Mouse (Mus musculus): Measurements from ENCODE around the gene Olfr320. TPM values are rescaled to one million over a fixed set of nuclear protein-coding genes. Genes with fewer than 3 reads are reported as not detected.

The Olfr320 gene
- total RNA-seq (2014; rRNA removed) (not detected in 2 replicates), polyA plus RNA-seq (2015; fragmentation: Nextera tagmentation; extraction: Ambion mirVana) (not detected in 2 replicates)

- Histone ChIP-seq H3K9me3 (ENCODE audit: low read length) (no peaks in the 10 kb centered on the region), H3K9ac (replicated peaks; ENCODE audit: low read length, poor library complexity, severe bottlenecking) (no peak within 1 kb of the TSS), H3K27me3 (ENCODE audit: insufficient read depth, low read length) (no peaks in the 10 kb centered on the region), H3K4me2 (ENCODE audit: low read depth, low read length, poor library complexity, severe bottlenecking) (no peak within 1 kb of the TSS), H3K27ac (ENCODE audit: low read depth, low read length) (no peak within 1 kb of the TSS), H3K4me3 (ENCODE audit: low read depth, low read length) (no peak within 1 kb of the TSS), H3K4me1 (ENCODE audit: insufficient read depth, low read length) (no peaks in the 10 kb centered on the region), H3K36me3 (ENCODE audit: insufficient read depth, low read length) (no peaks in the 10 kb centered on the region)
- TF ChIP-seq CTCF (IDR thresholded peaks at IDR 0.05): no peak
- WGBS: 93% methylated on average over 1 of the region's 1 CpGs
- ATAC-seq (ENCODE audit: low FRiP score) (no peak), DNase-seq (ENCODE audit: low spot score) (no peak)
Measured at GRCm38 (mm10) chr11:58680799-58681198, at the start of gene Olfr320. Olfr320 (plus strand) TSS chr11:58681099.

GRCm38 (mm10) chr11:58634878-58635277, 46.0 kb upstream of the Olfr320 start:
- Histone ChIP-seq H3K4me2 (ENCODE audit: low read depth, low read length, poor library complexity, severe bottlenecking) (no peak overlapping the region), H3K4me3 (ENCODE audit: low read depth, low read length) (no peak overlapping the region), H3K9me3 (ENCODE audit: low read length) (no peaks in the 10 kb centered on the region), H3K27ac (ENCODE audit: low read depth, low read length) (no peak overlapping the region), H3K9ac (replicated peaks; ENCODE audit: low read length, poor library complexity, severe bottlenecking) (no peak overlapping the region), H3K27me3 (ENCODE audit: insufficient read depth, low read length) (no peaks in the 10 kb centered on the region), H3K36me3 (ENCODE audit: insufficient read depth, low read length) (no peaks in the 10 kb centered on the region), H3K4me1 (ENCODE audit: insufficient read depth, low read length) (no peaks in the 10 kb centered on the region)
- ATAC-seq (ENCODE audit: low FRiP score) (no peak), DNase-seq (ENCODE audit: low spot score) (no peak)
- 62% methylated on average over 4 of the region's 4 CpGs for WGBS
- TF ChIP-seq CTCF (IDR thresholded peaks at IDR 0.05): no peak

GRCm38 (mm10) chr11:58636376-58636977, 44.4 kb upstream of the Olfr320 start:
- Histone ChIP-seq H3K27ac (ENCODE audit: low read depth, low read length) (no peak overlapping the region), H3K36me3 (ENCODE audit: insufficient read depth, low read length) (no peaks in the 10 kb centered on the region), H3K4me1 (ENCODE audit: insufficient read depth, low read length) (peaks cover 4% of the 10 kb centered on the region; the same call in 1 of the 2 replicates), H3K4me2 (ENCODE audit: low read depth, low read length, poor library complexity, severe bottlenecking) (no peak overlapping the region), H3K9me3 (ENCODE audit: low read length) (no peaks in the 10 kb centered on the region), H3K9ac (replicated peaks; ENCODE audit: low read length, poor library complexity, severe bottlenecking) (no peak overlapping the region), H3K27me3 (ENCODE audit: insufficient read depth, low read length) (no peaks in the 10 kb centered on the region), H3K4me3 (ENCODE audit: low read depth, low read length) (no peak overlapping the region)
- no peak for ATAC-seq (ENCODE audit: low FRiP score)
- TF ChIP-seq CTCF (IDR thresholded peaks at IDR 0.05): peak; percentile 78
- 17% methylated on average over 3 of the region's 4 CpGs for WGBS
- peak; percentile 55 for DNase-seq (ENCODE audit: low spot score)

GRCm38 (mm10) chr11:58638176-58638701, 42.7 kb upstream of the Olfr320 start:
- Histone ChIP-seq H3K27ac (ENCODE audit: low read depth, low read length) (no peak overlapping the region), H3K9me3 (ENCODE audit: low read length) (no peaks in the 10 kb centered on the region), H3K4me2 (ENCODE audit: low read depth, low read length, poor library complexity, severe bottlenecking) (no peak overlapping the region), H3K36me3 (ENCODE audit: insufficient read depth, low read length) (no peaks in the 10 kb centered on the region), H3K4me3 (ENCODE audit: low read depth, low read length) (no peak overlapping the region), H3K9ac (replicated peaks; ENCODE audit: low read length, poor library complexity, severe bottlenecking) (no peak overlapping the region), H3K4me1 (ENCODE audit: insufficient read depth, low read length) (peaks cover 4% of the 10 kb centered on the region; the same call in 1 of the 2 replicates), H3K27me3 (ENCODE audit: insufficient read depth, low read length) (no peaks in the 10 kb centered on the region)
- DNase-seq (ENCODE audit: low spot score) (no peak), ATAC-seq (ENCODE audit: low FRiP score) (no peak)
- no peak for TF ChIP-seq CTCF (IDR thresholded peaks at IDR 0.05)
- 71% methylated on average over 7 of the region's 7 CpGs for WGBS

- Histone ChIP-seq H3K36me3 (ENCODE audit: insufficient read depth, low read length) (no peaks in the 10 kb centered on the region), H3K9me3 (ENCODE audit: low read length) (no peaks in the 10 kb centered on the region), H3K4me3 (ENCODE audit: low read depth, low read length) (peak within 1 kb of the TSS; percentile 50), H3K27me3 (ENCODE audit: insufficient read depth, low read length) (no peaks in the 10 kb centered on the region), H3K27ac (ENCODE audit: low read depth, low read length) (no peak within 1 kb of the TSS), H3K4me1 (ENCODE audit: insufficient read depth, low read length) (peaks cover 4% of the 10 kb centered on the region; the same call in 1 of the 2 replicates), H3K4me2 (ENCODE audit: low read depth, low read length, poor library complexity, severe bottlenecking) (peak within 1 kb of the TSS; percentile 87), H3K9ac (replicated peaks; ENCODE audit: low read length, poor library complexity, severe bottlenecking) (peak within 1 kb of the TSS; percentile 60)
- DNase-seq (ENCODE audit: low spot score): peak; percentile 14
- WGBS: 1% methylated on average over 34 of the region's 34 CpGs
- no peak for ATAC-seq (ENCODE audit: low FRiP score)
- no peak for TF ChIP-seq CTCF (IDR thresholded peaks at IDR 0.05)
Measured at GRCm38 (mm10) chr11:58640272-58640867, 40.5 kb upstream of the Olfr320 start, which contains the start of gene Trim58. Trim58 (plus strand) TSS chr11:58640465.

- Histone ChIP-seq H3K4me2 (ENCODE audit: low read depth, low read length, poor library complexity, severe bottlenecking) (peak overlapping the region; percentile 87), H3K36me3 (ENCODE audit: insufficient read depth, low read length) (no peaks in the 10 kb centered on the region), H3K27ac (ENCODE audit: low read depth, low read length) (no peak overlapping the region), H3K9me3 (ENCODE audit: low read length) (no peaks in the 10 kb centered on the region), H3K27me3 (ENCODE audit: insufficient read depth, low read length) (no peaks in the 10 kb centered on the region), H3K4me3 (ENCODE audit: low read depth, low read length) (peak overlapping the region; percentile 50), H3K9ac (replicated peaks; ENCODE audit: low read length, poor library complexity, severe bottlenecking) (peak overlapping the region; percentile 60; the same call in 1 of the 2 replicates), H3K4me1 (ENCODE audit: insufficient read depth, low read length) (peaks cover 4% of the 10 kb centered on the region; the same call in 1 of the 2 replicates)
- ATAC-seq (ENCODE audit: low FRiP score) (no peak), DNase-seq (ENCODE audit: low spot score) (no peak)
- WGBS: 28% methylated on average over 14 of the region's 14 CpGs
- TF ChIP-seq CTCF (IDR thresholded peaks at IDR 0.05): no peak
Measured at GRCm38 (mm10) chr11:58641057-58641456, 39.8 kb upstream of the Olfr320 start.
